Mouse (Mus musculus) spleen, adult 2 months (tissue): ENCODE measurements around the gene Nemp1. TPM values are rescaled to one million over a fixed set of nuclear protein-coding genes. Genes with fewer than 3 reads are reported as not detected.

Experiments used
- DNase-seq, 2 experiments: peaks; one replicate each; pipeline versions ENCODE4 v3.0.0 to v3.0.0-alpha.2; 2012 to 2021; ENCODE audit warnings: low spot score in 2 of 2, low read depth in 1 of 2
- H3K27ac ChIP-seq: fragments of 200-500 bp; 2 replicates; pipeline ENCODE4 v1.5.1; 2012; ENCODE audit warnings: low read length, inconsistent platforms; ENCODE audit not compliant: insufficient read depth
- H3K27me3 ChIP-seq: fragments of 200-500 bp; 2 replicates; pipeline ENCODE4 v1.6.1; 2012; ENCODE audit warnings: mild to moderate bottlenecking, moderate library complexity, low read length, inconsistent platforms; ENCODE audit not compliant: control insufficient read depth, insufficient read depth
- H3K36me3 ChIP-seq: fragments of 200-500 bp; 2 replicates; pipeline ENCODE4 v1.6.1; 2012; ENCODE audit warnings: mild to moderate bottlenecking, low read length, inconsistent platforms; ENCODE audit not compliant: control insufficient read depth, insufficient read depth
- H3K4me1 ChIP-seq: fragments of 200-500 bp; 2 replicates; pipeline ENCODE4 v1.6.1; 2011; ENCODE audit warnings: inconsistent platforms; ENCODE audit not compliant: control insufficient read depth, insufficient read depth, insufficient read length
- H3K4me3 ChIP-seq: fragments of 200-500 bp; 2 replicates; pipeline ENCODE4 v1.5.1; 2011; ENCODE audit warnings: mild to moderate bottlenecking, inconsistent platforms; ENCODE audit not compliant: insufficient read depth, insufficient read length; ENCODE audit errors: extremely low read depth
- CTCF ChIP-seq: fragments of 200-500 bp; IDR thresholded peaks from 2 replicates; pipeline ENCODE4 v1.5.1; 2011; ENCODE audit warnings: mild to moderate bottlenecking, inconsistent platforms; ENCODE audit not compliant: insufficient read depth, insufficient read length, insufficient replicate concordance; ENCODE audit errors: extremely low read depth
- POLR2A ChIP-seq: fragments of 200-500 bp; IDR thresholded peaks from 2 replicates; pipeline ENCODE4 v1.6.1; 2011; ENCODE audit warnings: low read depth, low read length, inconsistent platforms
- WGBS: fragments of 180-500 bp; shearing (Covaris S2); methylation state at CpG from one replicate; pipeline ENCODE4 v1.1.7; 2018; 5-methylcytosine and 5-hydroxymethylcytosine counted together
- polyA plus RNA-seq: library from polyadenylated mRNA; depleted of rRNA; stranded (reverse); fragments of >200 nt; gene quantifications from 2 replicates; pipeline ENCODE4 v1.2.3, GENCODE M21; 2012; rRNA removed

The Nemp1 gene
- polyA plus RNA-seq, 1 experiment = 3.2 TPM

DNA sequence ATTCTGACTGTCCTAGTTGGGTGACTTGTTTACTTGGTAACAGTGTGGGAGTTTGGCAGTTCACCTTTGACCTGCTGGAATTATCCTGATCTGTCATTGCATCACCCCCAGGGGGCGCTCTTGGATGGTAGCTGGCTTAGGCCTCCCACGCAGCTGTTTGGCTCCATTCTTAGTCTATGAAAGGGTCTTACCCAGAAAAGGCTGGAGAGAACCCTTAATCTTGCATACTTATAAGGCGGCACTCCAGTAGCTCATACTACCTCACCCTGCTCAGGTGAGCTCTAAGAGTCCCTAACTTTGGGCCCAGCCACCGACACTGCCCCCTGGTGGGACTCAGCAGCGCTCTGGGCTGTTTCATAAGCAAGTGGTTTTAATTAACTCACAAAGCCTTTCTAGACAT, 78.0 kb downstream of the Nemp1 start:
- H3K27ac ChIP-seq = no peak overlapping the region
- H3K4me3 ChIP-seq = no peak overlapping the region
- no peaks in the 10 kb centered on the region for H3K27me3 ChIP-seq
- WGBS = 85% methylated on average over 5 of the region's 5 CpGs
- H3K36me3 ChIP-seq = peaks cover 28% of the 10 kb centered on the region
- peak in 1 of 2 experiments; percentile 23 for DNase-seq
- no peaks in the 10 kb centered on the region for H3K4me1 ChIP-seq
- no peak for TF ChIP-seq POLR2A
- TF ChIP-seq CTCF = 0 out of 2 replicates have a peak, but pooled peaks have one; percentile 20

- Histone ChIP-seq H3K4me3 (no peak overlapping the region), H3K27ac (no peak overlapping the region), H3K27me3 (no peaks in the 10 kb centered on the region), H3K4me1 (no peaks in the 10 kb centered on the region), H3K36me3 (peaks cover 28% of the 10 kb centered on the region)
- 60% methylated on average over 5 of the region's 5 CpGs for WGBS
- TF ChIP-seq CTCF (no peak), POLR2A (no peak)
- DNase-seq = no peak
These were observed 79.2 kb downstream of the Nemp1 start for GRCm38 (mm10) chr10:127745886-127746285.

GRCm38 (mm10) chr10:127747254-127747653, 80.6 kb downstream of the Nemp1 start:
- H3K27ac ChIP-seq = no peak overlapping the region
- 88% methylated on average over 8 of the region's 8 CpGs for WGBS
- no peaks in the 10 kb centered on the region for H3K4me1 ChIP-seq
- no peak overlapping the region for H3K4me3 ChIP-seq
- TF ChIP-seq POLR2A (no peak), CTCF (no peak)
- no peak for DNase-seq
- H3K36me3 ChIP-seq = peaks cover 22% of the 10 kb centered on the region
- no peaks in the 10 kb centered on the region for H3K27me3 ChIP-seq

DNA sequence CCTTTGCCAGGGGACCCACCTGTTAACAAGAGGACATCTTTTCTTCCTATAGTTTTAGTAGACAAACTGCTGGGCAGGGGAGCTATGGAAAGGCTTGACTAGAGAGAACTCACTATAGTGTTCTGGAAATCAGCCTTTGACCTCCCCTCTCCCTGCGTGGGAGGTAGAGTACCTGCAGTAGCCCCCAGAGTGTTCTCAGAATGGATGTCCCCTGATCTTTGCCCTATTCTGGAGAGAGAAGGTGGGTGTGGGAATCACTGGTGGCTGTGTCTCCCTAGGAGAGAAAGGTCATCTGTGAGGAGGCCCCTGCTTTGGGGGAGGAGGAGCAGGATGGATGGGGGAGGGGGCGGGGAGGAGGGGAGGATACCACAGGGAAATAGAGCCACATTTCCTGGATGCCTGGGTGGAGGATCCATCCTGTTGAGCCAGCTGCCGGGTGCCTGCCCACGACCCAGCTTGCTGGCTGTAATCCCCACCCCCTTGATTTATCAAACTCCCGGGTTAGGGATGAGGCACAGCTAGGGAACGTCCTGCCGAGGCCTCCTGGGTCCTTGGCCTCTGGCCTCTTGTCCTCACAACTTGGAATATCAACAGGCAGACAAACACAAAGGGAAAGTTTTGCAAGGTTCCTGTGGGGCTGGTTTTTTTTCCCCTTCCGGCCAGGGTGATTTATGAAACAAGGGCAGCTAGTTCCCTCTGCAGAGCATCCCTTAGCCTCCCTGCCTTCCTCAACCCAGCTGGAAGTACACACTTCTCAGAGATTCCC, 82.3 kb downstream of the Nemp1 start:
- TF ChIP-seq POLR2A = no peak
- Histone ChIP-seq H3K27ac (no peak overlapping the region), H3K36me3 (peaks cover 6% of the 10 kb centered on the region), H3K4me3 (no peak overlapping the region), H3K27me3 (no peaks in the 10 kb centered on the region), H3K4me1 (no peaks in the 10 kb centered on the region)
- 53% methylated on average over 8 of the region's 8 CpGs for WGBS
- no peak for DNase-seq

- H3K36me3 ChIP-seq = peaks cover 3% of the 10 kb centered on the region; the same call in 1 of the 2 replicates
- no peak for DNase-seq
- no peaks in the 10 kb centered on the region for H3K4me1 ChIP-seq
- WGBS = 79% methylated on average over 24 of the region's 24 CpGs
- peak overlapping the region; percentile 38; the same call in 1 of the 2 replicates for H3K27ac ChIP-seq
- H3K4me3 ChIP-seq = peak overlapping the region; percentile 35
- TF ChIP-seq CTCF (no peak), POLR2A (no peak)
- H3K27me3 ChIP-seq = no peaks in the 10 kb centered on the region
These were observed 83.6 kb downstream of the Nemp1 start for GRCm38 (mm10) chr10:127750136-127750777.

Other genes with a start within 250 kb of the Nemp1 start
- gene Stac3, start 165.2 kb upstream of the Nemp1 start, polyA plus RNA-seq = 2.0 and 2.2 TPM in 2 replicates
- 6.9 and 12.2 TPM in 2 replicates for gene Ndufa4l2, start 151.9 kb upstream of the Nemp1 start, polyA plus RNA-seq
- 99.9 and 133 TPM in 2 replicates for gene Shmt2, start 144.5 kb upstream of the Nemp1 start, polyA plus RNA-seq
- gene Nxph4, start 132.3 kb upstream of the Nemp1 start, polyA plus RNA-seq = not detected in 2 replicates
- gene Lrp1, start 45.8 kb upstream of the Nemp1 start, polyA plus RNA-seq = 98.7 and 99.4 TPM in 2 replicates
- gene Stat6, start 23.9 kb upstream of the Nemp1 start, polyA plus RNA-seq = 120 and 126 TPM in 2 replicates
- 30.6 and 32.7 TPM in 2 replicates for gene Nab2, start 1.7 kb downstream of the Nemp1 start, polyA plus RNA-seq
- 0.13 and 0.21 TPM in 2 replicates for gene Myo1a, start 38.3 kb downstream of the Nemp1 start, polyA plus RNA-seq
- 1.9 and 4.1 TPM in 2 replicates for gene Tac2, start 57.6 kb downstream of the Nemp1 start, polyA plus RNA-seq
- 5.6 and 6.0 TPM in 2 replicates for gene Zbtb39, start 72.6 kb downstream of the Nemp1 start, polyA plus RNA-seq
- gene Gpr182, start 84.8 kb downstream of the Nemp1 start, polyA plus RNA-seq = 22.5 and 28.8 TPM in 2 replicates
- 0.25 and 0.56 TPM in 2 replicates for gene Rdh1, start 92.8 kb downstream of the Nemp1 start, polyA plus RNA-seq
- 0.60 and 0.94 TPM in 2 replicates for gene Rdh16f1, start 92.9 kb downstream of the Nemp1 start, polyA plus RNA-seq
- gene Rdh9, start 109.5 kb downstream of the Nemp1 start, polyA plus RNA-seq = 0.11 and 0.18 TPM in 2 replicates
- 0.04 TPM in 1 of 2 replicates, not detected in the other for gene Rdh16, start 134.3 kb downstream of the Nemp1 start, polyA plus RNA-seq
- gene Rdh19, start 183.0 kb downstream of the Nemp1 start, polyA plus RNA-seq = not detected in 2 replicates
- gene Rdh16f2, start 199.6 kb downstream of the Nemp1 start, polyA plus RNA-seq = 0.08 TPM in 1 of 2 replicates, not detected in the other
- 0.06 and 0.08 TPM in 2 replicates for gene Rdh7, start 221.9 kb downstream of the Nemp1 start, polyA plus RNA-seq
- gene Sdr9c7, start 231.6 kb downstream of the Nemp1 start, polyA plus RNA-seq = 0.04 and 0.15 TPM in 2 replicates